Mouse (Mus musculus): ENCODE measurements around the gene Ccno.

DNA sequence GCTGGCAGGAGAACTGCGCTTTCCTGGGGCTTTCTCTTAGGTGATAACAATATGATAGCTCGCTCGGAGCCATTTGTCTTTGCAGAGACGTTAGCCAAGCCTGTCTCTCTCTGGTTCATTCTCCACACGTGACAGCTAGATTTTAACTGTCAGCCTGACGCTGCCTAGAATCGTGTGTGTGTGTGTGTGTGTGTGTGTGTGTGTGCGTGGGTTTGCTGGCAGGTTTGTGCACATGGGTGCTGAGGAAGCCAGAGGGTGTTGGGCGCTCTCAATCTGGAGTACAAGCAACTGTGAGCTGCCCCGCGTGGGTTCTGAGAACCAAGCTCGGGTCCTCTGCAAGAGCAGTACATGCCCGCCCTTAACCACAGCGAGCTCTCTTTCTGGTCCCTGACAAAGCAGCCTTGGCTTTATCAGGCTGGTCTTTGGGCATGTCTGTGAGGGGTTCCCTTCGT is 45.7 kb upstream of the Ccno start:
- TF ChIP-seq CTCF (IDR thresholded peaks at IDR 0.05; ENCODE audit: low read depth, low read length) = no peak
- no peak for TF ChIP-seq POLR2A (IDR thresholded peaks at IDR 0.05; ENCODE audit: borderline replicate concordance, low read depth, low read length)
